Mouse (Mus musculus): ENCODE results near the gene Dap. TPM values are rescaled to one million over a fixed set of nuclear protein-coding genes. Genes with fewer than 3 reads are reported as not detected.

Gene Dap
- polyA plus RNA-seq, 1 experiment = 214 TPM

DNA sequence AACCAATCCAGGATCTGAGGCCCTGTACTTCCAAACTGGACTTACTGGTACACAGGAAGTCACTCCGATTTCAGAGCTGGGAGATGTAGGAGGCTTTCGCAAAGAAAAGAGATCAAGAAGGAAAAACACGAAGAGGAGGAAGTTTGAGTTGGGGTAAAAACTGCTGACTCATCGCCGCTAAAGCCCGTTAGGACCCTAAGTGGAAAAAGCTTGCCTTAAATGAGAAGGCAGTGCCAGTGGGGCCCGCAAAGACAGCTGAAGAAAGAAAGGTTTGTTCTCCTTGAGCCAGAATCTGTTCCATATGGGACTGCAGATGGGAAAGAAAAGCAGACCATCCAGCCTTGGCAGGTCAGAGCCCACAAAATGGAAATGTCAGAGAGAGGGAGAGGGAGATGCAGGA lies 24.8 kb downstream of the Dap start:
- no peak overlapping the region for H3K27ac ChIP-seq (ENCODE audit: insufficient read depth, low read length)
- TF ChIP-seq CTCF (IDR thresholded peaks at IDR 0.05; ENCODE audit: borderline replicate concordance, insufficient read depth, low read length) (no peak), POLR2A (IDR thresholded peaks at IDR 0.05; ENCODE audit: low read depth, low read length) (no peak)
- peaks cover 8% of the 10 kb centered on the region; the same call in 1 of the 2 replicates for H3K4me1 ChIP-seq (ENCODE audit: control insufficient read depth, insufficient read depth, low read length)

DNA sequence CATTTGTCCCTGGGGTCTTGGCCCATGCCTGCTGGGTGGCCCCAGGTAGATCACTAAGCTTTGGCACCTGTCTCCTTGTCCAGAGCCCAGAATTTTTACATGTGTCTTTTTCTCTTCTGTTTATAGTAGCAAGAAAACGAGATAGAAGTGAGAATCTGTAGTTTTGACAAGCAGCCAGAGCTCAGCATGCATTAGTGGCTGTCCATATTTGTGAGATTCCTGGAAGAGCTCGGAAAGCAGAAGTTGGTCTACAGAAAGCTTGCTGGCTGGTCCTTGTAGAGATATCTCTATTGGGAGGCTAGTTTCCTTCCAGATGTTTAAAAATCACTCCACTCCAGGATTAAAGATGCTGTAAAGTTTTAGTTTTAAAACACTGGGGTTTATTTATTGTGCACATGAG lies 25.9 kb downstream of the Dap start:
- H3K4me3 ChIP-seq (ENCODE audit: insufficient read depth, low read length) = no peak overlapping the region
- no peak overlapping the region for H3K27ac ChIP-seq (ENCODE audit: insufficient read depth, low read length)
- H3K4me1 ChIP-seq (ENCODE audit: control insufficient read depth, insufficient read depth, low read length) = peaks cover 8% of the 10 kb centered on the region; the same call in 1 of the 2 replicates
- TF ChIP-seq POLR2A (IDR thresholded peaks at IDR 0.05; ENCODE audit: low read depth, low read length) (no peak), CTCF (IDR thresholded peaks at IDR 0.05; ENCODE audit: borderline replicate concordance, insufficient read depth, low read length) (no peak)

More for the DNA sequence above, 24.8 kb downstream of the Dap start:
- H3K4me3 ChIP-seq (ENCODE audit: insufficient read depth, low read length) = no peak overlapping the region

DNA sequence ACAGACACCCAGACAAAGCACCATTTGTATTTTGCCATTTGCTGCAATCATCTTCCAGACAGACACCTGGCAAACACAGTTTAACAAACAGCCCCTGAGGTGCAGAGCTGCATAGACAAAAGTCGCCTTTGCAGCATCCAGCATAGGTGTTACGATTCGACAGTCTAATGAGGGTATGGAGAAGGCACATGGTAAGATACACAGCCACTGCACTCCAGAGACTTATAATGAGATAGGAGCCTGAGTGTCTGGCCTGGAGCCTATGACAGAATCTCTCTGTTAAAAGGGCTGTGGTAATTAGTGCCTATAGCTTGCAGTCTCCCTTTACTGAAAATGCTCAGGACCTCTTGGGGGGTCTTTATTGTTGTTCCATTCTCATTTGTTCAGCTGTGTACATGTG lies 26.6 kb downstream of the Dap start:
- no peak overlapping the region for H3K4me3 ChIP-seq (ENCODE audit: insufficient read depth, low read length)
- H3K27ac ChIP-seq (ENCODE audit: insufficient read depth, low read length) = no peak overlapping the region
- H3K4me1 ChIP-seq (ENCODE audit: control insufficient read depth, insufficient read depth, low read length) = peaks cover 5% of the 10 kb centered on the region; the same call in 1 of the 2 replicates
- no peak for TF ChIP-seq CTCF (IDR thresholded peaks at IDR 0.05; ENCODE audit: borderline replicate concordance, insufficient read depth, low read length)
- no peak for TF ChIP-seq POLR2A (IDR thresholded peaks at IDR 0.05; ENCODE audit: low read depth, low read length)

DNA sequence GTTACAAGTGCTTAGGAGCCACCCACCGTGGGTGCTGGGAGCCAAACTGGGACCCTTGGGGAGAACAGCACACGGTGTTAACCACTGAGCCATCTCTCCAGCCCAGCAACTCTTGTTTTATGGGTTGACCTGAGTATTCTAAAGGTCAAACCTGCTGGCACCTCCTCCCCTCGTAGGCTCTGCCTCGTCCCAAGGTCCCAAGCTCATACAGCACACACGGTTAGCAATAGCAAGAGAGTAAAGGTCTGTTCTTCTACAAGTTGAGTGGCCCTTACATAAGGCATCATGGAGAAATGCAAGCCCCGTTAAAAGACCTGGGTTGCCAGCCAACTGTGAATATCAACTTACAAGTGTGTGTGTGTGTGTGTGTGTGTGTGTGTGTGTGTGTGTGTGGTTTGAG lies 27.1 kb downstream of the Dap start:
- Histone ChIP-seq H3K4me1 (ENCODE audit: control insufficient read depth, insufficient read depth, low read length) (peaks cover 4% of the 10 kb centered on the region; the same call in 1 of the 2 replicates), H3K27ac (ENCODE audit: insufficient read depth, low read length) (no peak overlapping the region), H3K4me3 (ENCODE audit: insufficient read depth, low read length) (no peak overlapping the region)
- TF ChIP-seq POLR2A (IDR thresholded peaks at IDR 0.05; ENCODE audit: low read depth, low read length) = no peak
- TF ChIP-seq CTCF (IDR thresholded peaks at IDR 0.05; ENCODE audit: borderline replicate concordance, insufficient read depth, low read length) = no peak

- H3K4me1 ChIP-seq (ENCODE audit: control insufficient read depth, insufficient read depth, low read length) = no peaks in the 10 kb centered on the region
- TF ChIP-seq CTCF (IDR thresholded peaks at IDR 0.05; ENCODE audit: borderline replicate concordance, insufficient read depth, low read length) (no peak), POLR2A (IDR thresholded peaks at IDR 0.05; ENCODE audit: low read depth, low read length) (no peak)
- H3K27ac ChIP-seq (ENCODE audit: insufficient read depth, low read length) = no peak overlapping the region
- no peak overlapping the region for H3K4me3 ChIP-seq (ENCODE audit: insufficient read depth, low read length)
Measured at GRCm38 (mm10) chr15:31252590-31253311, 28.6 kb downstream of the Dap start.

GRCm38 (mm10) chr15:31253380-31253779 lies 29.3 kb downstream of the Dap start:
- Histone ChIP-seq H3K4me3 (ENCODE audit: insufficient read depth, low read length) (no peak overlapping the region), H3K4me1 (ENCODE audit: control insufficient read depth, insufficient read depth, low read length) (no peaks in the 10 kb centered on the region; the same call in 1 of the 2 replicates), H3K27ac (ENCODE audit: insufficient read depth, low read length) (no peak overlapping the region)
- TF ChIP-seq CTCF (IDR thresholded peaks at IDR 0.05; ENCODE audit: borderline replicate concordance, insufficient read depth, low read length) (no peak), POLR2A (IDR thresholded peaks at IDR 0.05; ENCODE audit: low read depth, low read length) (no peak)

- Histone ChIP-seq H3K4me3 (ENCODE audit: insufficient read depth, low read length) (no peak overlapping the region), H3K27ac (ENCODE audit: insufficient read depth, low read length) (no peak overlapping the region), H3K4me1 (ENCODE audit: control insufficient read depth, insufficient read depth, low read length) (no peaks in the 10 kb centered on the region; the same call in 1 of the 2 replicates)
- TF ChIP-seq CTCF (IDR thresholded peaks at IDR 0.05; ENCODE audit: borderline replicate concordance, insufficient read depth, low read length) (no peak), POLR2A (IDR thresholded peaks at IDR 0.05; ENCODE audit: low read depth, low read length) (no peak)
Measured at GRCm38 (mm10) chr15:31253963-31254362, 29.8 kb downstream of the Dap start.

DNA sequence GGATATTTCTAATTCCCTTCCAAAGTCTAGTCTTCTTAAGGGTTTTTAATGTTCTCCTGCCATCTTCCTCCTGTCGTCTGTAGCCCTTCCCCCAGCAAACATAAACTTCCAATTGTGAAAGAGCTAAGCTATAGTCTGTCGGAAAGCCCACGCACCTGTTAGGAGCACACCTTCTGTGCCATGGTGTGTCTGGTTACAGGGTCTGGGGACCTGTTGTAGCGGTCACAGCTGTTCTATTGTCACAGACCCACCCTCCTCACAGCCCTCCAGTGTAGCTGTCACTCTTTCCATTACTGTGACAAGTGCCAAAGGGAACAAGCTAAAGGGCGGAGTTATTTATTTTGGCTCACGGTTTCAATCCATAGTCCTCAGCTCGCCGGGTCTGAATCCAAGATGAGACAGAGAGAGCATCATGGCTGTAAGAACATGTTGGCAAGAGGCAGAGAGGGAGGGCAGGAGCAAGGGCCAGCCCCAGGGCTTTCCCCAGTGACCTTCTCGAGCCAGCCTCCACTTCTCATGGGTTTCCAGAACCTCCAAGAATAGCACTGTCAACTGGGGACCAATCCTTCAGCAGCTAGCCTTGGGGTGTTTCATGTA lies 30.9 kb downstream of the Dap start:
- H3K27ac ChIP-seq (ENCODE audit: insufficient read depth, low read length) = no peak overlapping the region
- H3K4me3 ChIP-seq (ENCODE audit: insufficient read depth, low read length) = no peak overlapping the region
- no peak for TF ChIP-seq POLR2A (IDR thresholded peaks at IDR 0.05; ENCODE audit: low read depth, low read length)
- H3K4me1 ChIP-seq (ENCODE audit: control insufficient read depth, insufficient read depth, low read length) = no peaks in the 10 kb centered on the region; the same call in 1 of the 2 replicates

DNA sequence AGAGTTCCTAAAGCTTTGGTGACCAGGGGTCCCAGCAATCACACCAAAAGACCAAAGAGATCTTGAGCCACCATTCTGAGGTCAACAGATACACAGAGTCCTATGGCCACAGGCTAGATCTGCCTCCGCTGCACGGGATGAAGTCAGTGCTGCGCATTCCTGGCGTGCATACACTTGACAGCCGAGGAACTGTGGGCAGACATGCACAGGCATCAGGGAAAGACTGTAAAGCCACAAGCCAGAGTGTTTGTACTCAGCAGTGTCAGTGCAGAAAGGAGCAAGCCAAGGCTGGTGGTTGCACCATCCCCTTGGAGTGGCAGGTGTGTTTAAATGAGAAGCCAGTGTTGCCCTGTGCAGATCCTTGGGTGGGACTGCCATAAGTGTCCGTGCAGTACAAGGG lies 31.6 kb downstream of the Dap start:
- TF ChIP-seq POLR2A (IDR thresholded peaks at IDR 0.05; ENCODE audit: low read depth, low read length) = no peak
- no peak for TF ChIP-seq CTCF (IDR thresholded peaks at IDR 0.05; ENCODE audit: borderline replicate concordance, insufficient read depth, low read length)
- Histone ChIP-seq H3K27ac (ENCODE audit: insufficient read depth, low read length) (no peak overlapping the region), H3K4me3 (ENCODE audit: insufficient read depth, low read length) (no peak overlapping the region), H3K4me1 (ENCODE audit: control insufficient read depth, insufficient read depth, low read length) (no peaks in the 10 kb centered on the region; the same call in 1 of the 2 replicates)

- TF ChIP-seq POLR2A (IDR thresholded peaks at IDR 0.05; ENCODE audit: low read depth, low read length) = no peak
- TF ChIP-seq CTCF (IDR thresholded peaks at IDR 0.05; ENCODE audit: borderline replicate concordance, insufficient read depth, low read length) = no peak
- no peak overlapping the region for H3K4me3 ChIP-seq (ENCODE audit: insufficient read depth, low read length)
- H3K27ac ChIP-seq (ENCODE audit: insufficient read depth, low read length) = no peak overlapping the region
Measured at GRCm38 (mm10) chr15:31257329-31257728, 33.2 kb downstream of the Dap start.

More at GRCm38 (mm10) chr15:31257329-31257728, 33.2 kb downstream of the Dap start:
- no peaks in the 10 kb centered on the region; the same call in 1 of the 2 replicates for H3K4me1 ChIP-seq (ENCODE audit: control insufficient read depth, insufficient read depth, low read length)

Data from embryonic fibroblast, embryonic 13.5 days (primary cell).